Mouse (Mus musculus) midbrain, embryonic 16.5 days (tissue): Measurements from ENCODE around the gene Ascc3. TPM values are rescaled to one million over a fixed set of nuclear protein-coding genes. Genes with fewer than 3 reads are reported as not detected.

Experiments
- ATAC-seq: fragments of 200-750 bp; cut with Nextera tagmentation; 2 replicates; pipeline ENCODE4 v1.8.0; 2017; ENCODE audit warnings: moderate TSS enrichment
- H3K27ac ChIP-seq: fragments of 300-500 bp; sonication (generic); 2 replicates; pipeline ENCODE4 v1.5.1; 2014; ENCODE audit warnings: mild to moderate bottlenecking, low read length, mixed read lengths
- H3K27me3 ChIP-seq: fragments of 300-500 bp; sonication (generic); 2 replicates; pipeline ENCODE4 v1.6.1; 2014; ENCODE audit warnings: low read depth, low read length, mixed read lengths; ENCODE audit not compliant: control insufficient read depth, insufficient read depth
- H3K36me3 ChIP-seq: fragments of 300-500 bp; sonication (generic); 2 replicates; pipeline ENCODE4 v1.6.1; 2014; ENCODE audit warnings: mild to moderate bottlenecking, low read length, moderate library complexity, mixed read lengths; ENCODE audit not compliant: control insufficient read depth, insufficient read depth
- H3K4me1 ChIP-seq: fragments of 300-500 bp; sonication (generic); 2 replicates; pipeline ENCODE4 v1.6.1; 2014; ENCODE audit warnings: mild to moderate bottlenecking, low read length, mixed read lengths; ENCODE audit not compliant: control insufficient read depth, insufficient read depth
- H3K4me2 ChIP-seq: fragments of 300-500 bp; sonication (generic); 2 replicates; pipeline ENCODE4 v1.6.1; 2014; ENCODE audit warnings: mild to moderate bottlenecking, low read length, mixed read lengths
- H3K4me3 ChIP-seq: fragments of 300-500 bp; sonication (generic); 2 replicates; pipeline ENCODE4 v1.5.1; 2014; ENCODE audit warnings: low read depth, mild to moderate bottlenecking, low read length, moderate library complexity, mixed read lengths
- H3K9ac ChIP-seq: fragments of 300-500 bp; sonication (generic); 2 replicates; pipeline ENCODE4 v1.6.1; 2014; ENCODE audit warnings: low read depth, low read length, mixed read lengths
- H3K9me3 ChIP-seq: fragments of 300-500 bp; sonication (generic); replicated peaks from 2 replicates; pipeline ENCODE4 v1.6.1; 2014; ENCODE audit warnings: mild to moderate bottlenecking, low read length, mixed read lengths; ENCODE audit not compliant: control insufficient read depth, poor library complexity, severe bottlenecking
- WGBS: fragments of 180-500 bp; shearing (Covaris S2); extraction: QIAGEN DNeasy Blood & Tissue Kit; methylation state at CpG from one replicate; pipeline ENCODE4 v1.1.7; 2014; 5-methylcytosine and 5-hydroxymethylcytosine counted together
- polyA plus RNA-seq: library from polyadenylated mRNA; unstranded; fragments of >200 nt; fragmentation: Nextera tagmentation; extraction: Ambion mirVana; gene quantifications from 2 replicates; pipeline ENCODE4 v1.2.1, GENCODE M21; 2015

The Ascc3 gene
- polyA plus RNA-seq, 1 experiment from 2014 or later, result 16.6 TPM

DNA sequence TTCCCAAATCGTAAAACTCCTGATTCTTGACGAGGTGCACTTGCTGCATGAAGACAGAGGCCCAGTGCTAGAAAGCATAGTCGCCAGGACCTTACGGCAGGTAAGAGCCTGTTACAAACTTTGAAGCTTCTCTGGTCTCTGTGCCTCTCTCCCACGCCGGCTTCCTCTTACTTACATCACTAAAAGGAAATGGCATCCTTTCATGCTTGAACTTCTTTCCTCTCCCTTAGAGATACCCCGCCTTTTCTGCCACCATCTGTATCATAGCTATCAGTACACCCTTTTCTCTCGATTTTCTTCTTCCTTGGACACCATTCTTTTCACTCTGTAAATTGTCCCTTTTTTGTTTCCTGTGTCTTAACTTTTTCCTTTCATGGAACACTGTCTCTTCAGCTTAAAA lies 58.1 kb downstream of the Ascc3 start:
- Histone ChIP-seq H3K4me2 (no peak overlapping the region), H3K27ac (no peak overlapping the region), H3K27me3 (no peaks in the 10 kb centered on the region), H3K9ac (no peak overlapping the region), H3K4me3 (no peak overlapping the region), H3K36me3 (peaks cover 4% of the 10 kb centered on the region), H3K4me1 (no peaks in the 10 kb centered on the region), H3K9me3 (no peaks in the 10 kb centered on the region)
- no peak for ATAC-seq
- 91% methylated on average over 8 of the region's 8 CpGs for WGBS

DNA sequence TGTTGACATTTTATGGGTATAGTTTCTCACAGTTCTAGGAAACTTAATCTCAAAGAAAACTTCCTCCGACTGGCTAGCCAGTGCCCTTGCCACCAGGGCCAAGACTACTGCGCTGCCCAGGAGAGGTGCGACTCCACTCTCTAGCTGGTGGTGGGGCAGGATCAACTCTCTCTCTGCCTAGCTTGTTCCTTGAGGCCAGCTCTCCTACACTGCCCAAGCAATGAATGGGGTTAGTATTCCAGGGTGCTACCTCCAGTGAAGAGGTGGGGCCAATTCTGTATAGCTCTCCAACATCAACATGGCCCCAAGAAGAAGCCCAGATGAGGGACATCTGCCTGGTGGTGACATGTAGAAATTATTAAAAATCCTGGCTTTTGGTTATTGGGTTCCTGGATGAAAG lies 61.1 kb downstream of the Ascc3 start:
- Histone ChIP-seq H3K36me3 (peaks cover 4% of the 10 kb centered on the region), H3K9me3 (no peaks in the 10 kb centered on the region), H3K9ac (no peak overlapping the region), H3K27me3 (no peaks in the 10 kb centered on the region), H3K4me2 (no peak overlapping the region), H3K4me1 (no peaks in the 10 kb centered on the region), H3K4me3 (no peak overlapping the region), H3K27ac (no peak overlapping the region)
- WGBS, result 96% methylated on average over 3 of the region's 3 CpGs
- no peak for ATAC-seq

DNA sequence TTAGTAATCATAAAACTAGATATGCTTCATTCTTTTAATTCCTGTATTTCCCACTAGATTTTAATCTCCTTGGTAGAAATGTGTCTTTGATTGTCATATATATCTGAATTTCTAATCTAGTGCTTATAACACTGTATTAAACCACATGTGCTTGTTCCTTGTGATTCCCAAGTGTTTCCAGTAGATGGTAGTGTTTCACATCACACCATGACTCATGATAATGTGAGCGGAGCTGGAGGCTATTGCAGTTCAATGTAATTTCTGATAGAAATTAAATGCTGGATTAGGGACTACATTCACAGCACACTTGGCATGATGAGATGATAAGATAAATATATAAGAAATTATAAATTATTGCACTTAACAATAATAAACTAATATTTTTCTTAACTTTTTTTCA lies 64.9 kb downstream of the Ascc3 start:
- H3K27ac ChIP-seq, result no peak overlapping the region
- 43% methylated on average over 1 of the region's 1 CpGs for WGBS
- no peaks in the 10 kb centered on the region for H3K9me3 ChIP-seq
- no peaks in the 10 kb centered on the region for H3K36me3 ChIP-seq
- ATAC-seq, result peak; percentile 62; the same call in 1 of the 2 replicates
- H3K4me3 ChIP-seq, result no peak overlapping the region
- H3K4me2 ChIP-seq, result no peak overlapping the region
- no peaks in the 10 kb centered on the region for H3K27me3 ChIP-seq
- H3K9ac ChIP-seq, result no peak overlapping the region
- H3K4me1 ChIP-seq, result no peaks in the 10 kb centered on the region

DNA sequence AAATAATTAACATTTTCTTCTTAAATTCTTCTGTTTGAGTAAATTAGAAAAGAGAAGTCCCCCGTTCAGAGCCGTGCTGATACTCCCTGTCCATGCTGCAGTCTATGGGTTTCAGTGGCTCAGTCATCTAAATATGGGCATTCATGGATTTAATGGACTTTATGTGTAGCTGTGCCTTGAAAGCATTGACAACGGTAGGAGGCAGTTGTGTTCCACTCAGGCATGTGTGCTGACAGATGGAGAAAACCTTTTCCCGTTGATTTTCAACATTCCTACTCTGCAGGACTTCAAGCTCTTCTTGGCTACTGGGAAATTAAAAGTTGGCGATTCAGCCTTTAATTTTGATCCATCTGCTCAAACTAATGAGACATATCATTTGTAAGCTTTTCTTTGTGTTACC lies 79.0 kb downstream of the Ascc3 start:
- Histone ChIP-seq H3K9ac (no peak overlapping the region), H3K4me1 (no peaks in the 10 kb centered on the region), H3K4me2 (no peak overlapping the region), H3K27me3 (no peaks in the 10 kb centered on the region), H3K27ac (no peak overlapping the region), H3K4me3 (no peak overlapping the region), H3K9me3 (no peaks in the 10 kb centered on the region), H3K36me3 (no peaks in the 10 kb centered on the region)
- WGBS, result 42% methylated on average over 5 of the region's 5 CpGs
- no peak for ATAC-seq

DNA sequence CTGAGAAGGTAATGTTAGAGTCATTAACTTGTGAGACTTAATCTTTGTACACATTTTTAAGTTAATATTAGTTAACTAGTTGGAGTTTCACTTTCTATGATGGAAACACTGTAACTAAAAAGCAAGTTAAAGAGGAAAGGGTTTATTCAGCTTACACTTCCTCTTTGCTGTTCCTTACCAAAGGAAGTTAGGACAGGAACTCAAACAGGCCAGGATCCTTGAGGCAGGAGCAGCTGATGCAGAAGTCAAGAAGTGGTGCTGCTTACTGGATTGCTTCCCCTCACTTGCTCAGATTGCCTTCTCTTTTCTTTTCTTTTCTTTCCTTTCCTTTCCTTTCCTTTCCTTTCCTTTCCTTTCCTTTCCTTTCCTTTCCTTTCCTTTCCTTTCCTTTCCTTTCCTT lies 97.9 kb downstream of the Ascc3 start:
- H3K4me3 ChIP-seq, result no peak overlapping the region
- H3K9me3 ChIP-seq, result no peaks in the 10 kb centered on the region

DNA sequence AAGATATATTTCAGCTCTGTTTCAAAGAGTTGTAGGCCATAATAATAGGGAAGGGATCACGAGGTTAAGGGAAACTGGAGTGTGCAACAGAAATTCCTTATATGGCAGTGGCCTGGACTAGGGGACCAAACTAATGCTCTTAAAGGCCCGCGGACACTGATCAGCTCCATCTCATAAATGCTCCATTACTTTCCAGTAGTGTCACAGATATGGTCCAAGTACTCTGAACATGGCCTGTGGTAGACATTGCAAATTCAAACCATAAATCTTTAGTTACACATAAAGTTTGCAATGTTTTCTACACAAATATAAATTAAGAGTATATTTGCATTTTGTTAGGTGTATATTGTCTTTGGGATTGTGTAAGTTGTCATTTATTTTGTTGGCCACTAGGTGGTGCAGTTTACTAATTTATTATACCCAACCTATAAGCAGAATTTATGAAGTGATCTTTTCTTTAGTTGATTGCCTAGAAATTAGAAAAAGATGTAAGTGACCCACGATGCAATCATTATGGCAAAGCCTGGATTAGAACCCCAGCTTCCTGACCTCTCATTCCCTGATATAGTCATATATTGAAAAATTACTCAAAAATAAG lies 106.5 kb downstream of the Ascc3 start:
- Histone ChIP-seq H3K36me3 (no peaks in the 10 kb centered on the region), H3K27me3 (no peaks in the 10 kb centered on the region), H3K4me3 (no peak overlapping the region), H3K27ac (no peak overlapping the region), H3K4me2 (no peak overlapping the region), H3K4me1 (no peaks in the 10 kb centered on the region), H3K9me3 (no peaks in the 10 kb centered on the region), H3K9ac (no peak overlapping the region)
- peak; percentile 64; the same call in 1 of the 2 replicates for ATAC-seq
- WGBS, result 60% methylated on average over 4 of the region's 4 CpGs

More for the DNA sequence above, 97.9 kb downstream of the Ascc3 start:
- no peaks in the 10 kb centered on the region for H3K4me1 ChIP-seq
- no peaks in the 10 kb centered on the region for H3K27me3 ChIP-seq
- H3K36me3 ChIP-seq, result no peaks in the 10 kb centered on the region
- no peak overlapping the region for H3K27ac ChIP-seq
- H3K4me2 ChIP-seq, result no peak overlapping the region
- H3K9ac ChIP-seq, result no peak overlapping the region
- no peak for ATAC-seq

DNA sequence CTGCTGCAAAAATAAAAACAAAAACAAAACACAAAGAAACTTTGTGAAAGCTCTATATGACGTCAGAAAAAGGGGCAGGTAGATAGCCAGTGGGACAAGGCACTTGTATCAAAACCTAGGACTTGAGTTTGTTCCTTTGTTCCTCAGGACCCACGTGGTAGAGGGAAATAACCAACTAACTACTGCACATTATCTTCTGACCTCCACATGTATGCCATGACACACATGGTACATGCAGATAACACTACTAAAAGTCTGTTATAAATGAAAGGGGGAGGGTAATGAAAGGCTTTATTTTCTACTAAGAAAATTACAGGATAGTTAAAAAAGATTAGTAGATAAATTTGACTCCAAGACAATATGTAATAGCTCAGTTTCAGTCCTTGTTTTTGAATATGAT lies 109.3 kb downstream of the Ascc3 start:
- 79% methylated on average over 2 of the region's 2 CpGs for WGBS

DNA sequence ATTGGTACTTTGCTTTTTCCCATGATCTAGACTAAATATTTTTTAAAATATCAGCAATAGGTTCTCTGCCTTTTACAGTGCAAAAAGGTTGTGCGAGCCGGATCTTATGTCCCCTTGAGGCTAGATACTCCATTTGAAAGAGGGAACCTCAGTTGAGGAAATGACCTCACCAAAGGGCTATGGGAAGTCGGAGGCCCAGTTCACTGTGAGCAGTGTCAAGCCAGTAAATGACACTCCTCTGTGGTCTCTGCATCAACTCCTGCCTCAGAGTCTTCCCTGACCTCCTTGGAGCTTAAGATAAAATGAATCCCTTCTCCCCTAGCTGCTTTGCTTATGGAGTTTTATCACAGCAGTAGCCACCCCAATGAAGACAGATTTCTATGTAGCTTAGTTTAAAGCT lies 109.9 kb downstream of the Ascc3 start:
- Histone ChIP-seq H3K4me2 (no peak overlapping the region), H3K4me3 (no peak overlapping the region), H3K36me3 (no peaks in the 10 kb centered on the region), H3K27me3 (no peaks in the 10 kb centered on the region), H3K27ac (no peak overlapping the region), H3K9me3 (no peaks in the 10 kb centered on the region), H3K9ac (no peak overlapping the region), H3K4me1 (no peaks in the 10 kb centered on the region)
- no peak for ATAC-seq
- 79% methylated on average over 3 of the region's 3 CpGs for WGBS

More for the DNA sequence above, 109.3 kb downstream of the Ascc3 start:
- H3K27ac ChIP-seq, result no peak overlapping the region
- no peaks in the 10 kb centered on the region for H3K36me3 ChIP-seq
- H3K4me3 ChIP-seq, result no peak overlapping the region
- no peak overlapping the region for H3K4me2 ChIP-seq
- H3K27me3 ChIP-seq, result no peaks in the 10 kb centered on the region
- ATAC-seq, result no peak
- no peak overlapping the region for H3K9ac ChIP-seq
- H3K4me1 ChIP-seq, result no peaks in the 10 kb centered on the region
- no peaks in the 10 kb centered on the region for H3K9me3 ChIP-seq

DNA sequence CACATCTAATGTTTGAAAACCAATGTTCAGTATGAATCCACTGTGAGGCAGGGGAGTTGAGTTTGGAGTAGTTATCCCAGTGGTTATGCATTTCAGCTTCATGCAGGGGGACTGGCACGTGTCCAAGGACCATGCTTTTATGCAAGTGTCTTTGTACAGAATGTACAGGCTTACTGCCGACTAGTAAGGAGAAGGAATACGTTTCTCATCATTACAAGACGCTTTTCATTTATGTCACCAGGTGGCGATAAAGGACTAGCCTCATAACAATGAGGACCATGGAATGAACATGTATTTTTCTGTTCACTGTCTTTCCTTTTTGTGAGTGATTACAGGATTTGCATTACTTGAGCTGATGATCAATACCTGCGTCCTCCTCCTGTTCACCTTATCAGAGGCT lies 111.7 kb downstream of the Ascc3 start:
- ATAC-seq, result peak; percentile 87
- Histone ChIP-seq H3K36me3 (no peaks in the 10 kb centered on the region; the same call in 1 of the 2 replicates), H3K9ac (no peak overlapping the region), H3K27me3 (no peaks in the 10 kb centered on the region), H3K27ac (no peak overlapping the region), H3K4me3 (no peak overlapping the region), H3K9me3 (no peaks in the 10 kb centered on the region), H3K4me2 (no peak overlapping the region), H3K4me1 (no peaks in the 10 kb centered on the region)
- 12% methylated on average over 6 of the region's 6 CpGs for WGBS
